Mouse (Mus musculus): Measurements from ENCODE around the gene Gdi1. TPM values are rescaled to one million over a fixed set of nuclear protein-coding genes. Genes with fewer than 3 reads are reported as not detected.

Gdi1 gene
- polyA plus RNA-seq, 1 experiment from 2014 or later: 63.5 TPM

GRCm38 (mm10) chrX:74281041-74281731, 23.6 kb upstream of the Gdi1 start:
- H3K4me1 ChIP-seq (ENCODE audit: control insufficient read depth, low read depth, low read length): peaks cover 5% of the 10 kb centered on the region
- no peaks in the 10 kb centered on the region; the same call in 1 of the 2 replicates for H3K36me3 ChIP-seq (ENCODE audit: control insufficient read depth, insufficient read depth)
- peak overlapping the region; percentile 74 for H3K9ac ChIP-seq (ENCODE audit: low read depth, low read length)
- H3K9me3 ChIP-seq (replicated peaks; ENCODE audit: control insufficient read depth, low read length): no peaks in the 10 kb centered on the region
- 14% methylated on average over 14 of the region's 14 CpGs for WGBS (ENCODE audit: insufficient replicate concordance)
- H3K27ac ChIP-seq (ENCODE audit: low read length): peak overlapping the region; percentile 94
- ATAC-seq (ENCODE audit: low read depth): peak; percentile 8; the same call in 1 of the 2 replicates
- H3K27me3 ChIP-seq (ENCODE audit: control insufficient read depth, insufficient read depth, low read depth, low read length): no peaks in the 10 kb centered on the region
- H3K4me2 ChIP-seq (ENCODE audit: low read depth, low read length): peak overlapping the region; percentile 82
- peak overlapping the region; percentile 71 for H3K4me3 ChIP-seq (ENCODE audit: low read depth, low read length)

- H3K4me1 ChIP-seq (ENCODE audit: control insufficient read depth, low read depth, low read length): peaks cover 5% of the 10 kb centered on the region
- peak; percentile 97 for ATAC-seq (ENCODE audit: low read depth)
- 10% methylated on average over 16 of the region's 16 CpGs for WGBS (ENCODE audit: insufficient replicate concordance)
- H3K27ac ChIP-seq (ENCODE audit: low read length): peak within 1 kb of the TSS; percentile 94
- no peaks in the 10 kb centered on the region for H3K27me3 ChIP-seq (ENCODE audit: control insufficient read depth, insufficient read depth, low read depth, low read length)
- H3K4me3 ChIP-seq (ENCODE audit: low read depth, low read length): peak within 1 kb of the TSS; percentile 71
- H3K9ac ChIP-seq (ENCODE audit: low read depth, low read length): peak within 1 kb of the TSS; percentile 74
- H3K9me3 ChIP-seq (replicated peaks; ENCODE audit: control insufficient read depth, low read length): no peaks in the 10 kb centered on the region
- H3K36me3 ChIP-seq (ENCODE audit: control insufficient read depth, insufficient read depth): no peaks in the 10 kb centered on the region; the same call in 1 of the 2 replicates
- peak within 1 kb of the TSS; percentile 82 for H3K4me2 ChIP-seq (ENCODE audit: low read depth, low read length)
Measured at GRCm38 (mm10) chrX:74281732-74282394, 22.9 kb upstream of the Gdi1 start, which contains the start of the genes Taz and Dnase1l1. Taz (plus strand) TSS chrX:74281912. Dnase1l1 (minus strand) TSS chrX:74282337.

GRCm38 (mm10) chrX:74282395-74283091, 22.3 kb upstream of the Gdi1 start:
- H3K27me3 ChIP-seq (ENCODE audit: control insufficient read depth, insufficient read depth, low read depth, low read length): no peaks in the 10 kb centered on the region
- peak overlapping the region; percentile 94 for H3K27ac ChIP-seq (ENCODE audit: low read length)
- ATAC-seq (ENCODE audit: low read depth): peak; percentile 49
- 24% methylated on average over 39 of the region's 39 CpGs for WGBS (ENCODE audit: insufficient replicate concordance)
- peak overlapping the region; percentile 71 for H3K4me3 ChIP-seq (ENCODE audit: low read depth, low read length)
- no peaks in the 10 kb centered on the region for H3K9me3 ChIP-seq (replicated peaks; ENCODE audit: control insufficient read depth, low read length)
- no peaks in the 10 kb centered on the region for H3K36me3 ChIP-seq (ENCODE audit: control insufficient read depth, insufficient read depth)
- peaks cover 5% of the 10 kb centered on the region for H3K4me1 ChIP-seq (ENCODE audit: control insufficient read depth, low read depth, low read length)
- H3K9ac ChIP-seq (ENCODE audit: low read depth, low read length): peak overlapping the region; percentile 71
- peak overlapping the region; percentile 82 for H3K4me2 ChIP-seq (ENCODE audit: low read depth, low read length)

GRCm38 (mm10) chrX:74283092-74283437, 21.7 kb upstream of the Gdi1 start:
- H3K9me3 ChIP-seq (replicated peaks; ENCODE audit: control insufficient read depth, low read length): no peaks in the 10 kb centered on the region
- peaks cover 5% of the 10 kb centered on the region for H3K4me1 ChIP-seq (ENCODE audit: control insufficient read depth, low read depth, low read length)
- ATAC-seq (ENCODE audit: low read depth): no peak
- no peaks in the 10 kb centered on the region for H3K27me3 ChIP-seq (ENCODE audit: control insufficient read depth, insufficient read depth, low read depth, low read length)
- H3K4me2 ChIP-seq (ENCODE audit: low read depth, low read length): peak overlapping the region; percentile 82
- H3K36me3 ChIP-seq (ENCODE audit: control insufficient read depth, insufficient read depth): no peaks in the 10 kb centered on the region
- peak overlapping the region; percentile 94 for H3K27ac ChIP-seq (ENCODE audit: low read length)
- peak overlapping the region; percentile 71 for H3K4me3 ChIP-seq (ENCODE audit: low read depth, low read length)
- H3K9ac ChIP-seq (ENCODE audit: low read depth, low read length): peak overlapping the region; percentile 68
- WGBS (ENCODE audit: insufficient replicate concordance): 13% methylated on average over 5 of the region's 5 CpGs

- Histone ChIP-seq H3K4me1 (ENCODE audit: control insufficient read depth, low read depth, low read length) (no peaks in the 10 kb centered on the region; the same call in 1 of the 2 replicates), H3K4me3 (ENCODE audit: low read depth, low read length) (no peak overlapping the region), H3K9ac (ENCODE audit: low read depth, low read length) (no peak overlapping the region), H3K4me2 (ENCODE audit: low read depth, low read length) (no peak overlapping the region), H3K27me3 (ENCODE audit: control insufficient read depth, insufficient read depth, low read depth, low read length) (no peaks in the 10 kb centered on the region), H3K27ac (ENCODE audit: low read length) (no peak overlapping the region), H3K36me3 (ENCODE audit: control insufficient read depth, insufficient read depth) (no peaks in the 10 kb centered on the region), H3K9me3 (replicated peaks; ENCODE audit: control insufficient read depth, low read length) (no peaks in the 10 kb centered on the region)
- ATAC-seq (ENCODE audit: low read depth): no peak
- 42% methylated on average over 4 of the region's 4 CpGs for WGBS (ENCODE audit: insufficient replicate concordance)
Measured at GRCm38 (mm10) chrX:74293431-74293830, 11.4 kb upstream of the Gdi1 start.

GRCm38 (mm10) chrX:74296538-74297448, 8.0 kb upstream of the Gdi1 start, which contains the start of gene Atp6ap1:
Atp6ap1 (plus strand) TSS chrX:74297097.
- Histone ChIP-seq H3K4me2 (ENCODE audit: low read depth, low read length) (peak within 1 kb of the TSS; percentile 69), H3K27ac (ENCODE audit: low read length) (peak within 1 kb of the TSS; percentile 84), H3K36me3 (ENCODE audit: control insufficient read depth, insufficient read depth) (peaks cover 7% of the 10 kb centered on the region; the same call in 1 of the 2 replicates), H3K4me3 (ENCODE audit: low read depth, low read length) (peak within 1 kb of the TSS; percentile 79), H3K9ac (ENCODE audit: low read depth, low read length) (peak within 1 kb of the TSS; percentile 85), H3K27me3 (ENCODE audit: control insufficient read depth, insufficient read depth, low read depth, low read length) (no peaks in the 10 kb centered on the region), H3K4me1 (ENCODE audit: control insufficient read depth, low read depth, low read length) (peaks cover 4% of the 10 kb centered on the region; the same call in 1 of the 2 replicates), H3K9me3 (replicated peaks; ENCODE audit: control insufficient read depth, low read length) (no peaks in the 10 kb centered on the region)
- WGBS (ENCODE audit: insufficient replicate concordance): 19% methylated on average over 37 of the region's 37 CpGs
- peak; percentile 99 for ATAC-seq (ENCODE audit: low read depth)

GRCm38 (mm10) chrX:74298348-74298747, 6.5 kb upstream of the Gdi1 start:
- no peak for ATAC-seq (ENCODE audit: low read depth)
- Histone ChIP-seq H3K4me2 (ENCODE audit: low read depth, low read length) (peak overlapping the region; percentile 43), H3K9ac (ENCODE audit: low read depth, low read length) (no peak overlapping the region), H3K9me3 (replicated peaks; ENCODE audit: control insufficient read depth, low read length) (no peaks in the 10 kb centered on the region), H3K4me3 (ENCODE audit: low read depth, low read length) (peak overlapping the region; percentile 29), H3K36me3 (ENCODE audit: control insufficient read depth, insufficient read depth) (peaks cover 17% of the 10 kb centered on the region), H3K27ac (ENCODE audit: low read length) (no peak overlapping the region), H3K4me1 (ENCODE audit: control insufficient read depth, low read depth, low read length) (peaks cover 4% of the 10 kb centered on the region; the same call in 1 of the 2 replicates), H3K27me3 (ENCODE audit: control insufficient read depth, insufficient read depth, low read depth, low read length) (no peaks in the 10 kb centered on the region)
- 40% methylated on average over 1 of the region's 1 CpGs for WGBS (ENCODE audit: insufficient replicate concordance)

- Histone ChIP-seq H3K4me3 (ENCODE audit: low read depth, low read length) (no peak overlapping the region), H3K4me1 (ENCODE audit: control insufficient read depth, low read depth, low read length) (peaks cover 9% of the 10 kb centered on the region), H3K36me3 (ENCODE audit: control insufficient read depth, insufficient read depth) (peaks cover 19% of the 10 kb centered on the region), H3K4me2 (ENCODE audit: low read depth, low read length) (no peak overlapping the region), H3K9ac (ENCODE audit: low read depth, low read length) (no peak overlapping the region), H3K27me3 (ENCODE audit: control insufficient read depth, insufficient read depth, low read depth, low read length) (no peaks in the 10 kb centered on the region), H3K9me3 (replicated peaks; ENCODE audit: control insufficient read depth, low read length) (no peaks in the 10 kb centered on the region), H3K27ac (ENCODE audit: low read length) (no peak overlapping the region)
- 36% methylated on average over 3 of the region's 3 CpGs for WGBS (ENCODE audit: insufficient replicate concordance)
- ATAC-seq (ENCODE audit: low read depth): no peak
Measured at GRCm38 (mm10) chrX:74299721-74300120, 5.1 kb upstream of the Gdi1 start.

Data from liver, embryonic 16.5 days (tissue).